ENCODE assay signal across 8 mouse cellular contexts in genomic region chr11:119355443-119356385, GRCm38 (mm10). TPM values are rescaled to one million over a fixed set of nuclear protein-coding genes. Genes with fewer than 3 reads are reported as not detected.
DNase-seq lines count a peak whose midpoint lies in the region; ATAC-seq and TF ChIP-seq lines count a peak whose summit lies in the region.

Gene Sgsh, minus strand, starts transcription at chr11:119355536.
Gene Slc26a11, plus strand, starts transcription at chr11:119355557.

- WGBS in hindbrain, postnatal 0 days, result 1% methylated on average over 39 of the region's 40 CpGs
- WGBS in macrophage (ENCODE audit: missing documents), result 4% methylated on average over 29 of the region's 40 CpGs

- H3K4me2 ChIP-seq in hindbrain, postnatal 0 days (ENCODE audit: low read depth, low read length), result peak within 1 kb of the TSS; percentile 98

- DNase-seq in adipocyte (ENCODE audit: low spot score), result peak; percentile 84
- peak; percentile 75 to 84 for DNase-seq in gastrocnemius, adult 8-10 months (ENCODE audit: low spot score in 2 of 2)
- DNase-seq in hindbrain, postnatal 0 days (ENCODE audit: low spot score), result peak; percentile 84
- DNase-seq in left cerebral cortex, adult 18-20 months (ENCODE audit: low spot score in 2 of 2), result peak; percentile 80 to 81
- DNase-seq in retina, postnatal 7 days (ENCODE audit: low read depth, low spot score), result peak; percentile 43
- peak; percentile 78 for DNase-seq in urinary bladder, adult 2 months (ENCODE audit: low spot score)

- H3K79me2 ChIP-seq in macrophage (ENCODE audit: inconsistent target), result peaks cover 73% of the 10 kb centered on the region; the same call in 1 of the 2 replicates

- peak within 1 kb of the TSS; percentile 38 for H3K27ac ChIP-seq in cortical plate, adult 2 months (ENCODE audit: insufficient read depth, low read length)
- peak within 1 kb of the TSS; percentile 68; the same call in 1 of the 2 replicates for H3K27ac ChIP-seq in hindbrain, postnatal 0 days
- H3K27ac ChIP-seq in macrophage, result peak within 1 kb of the TSS; percentile 95

- H3K9ac ChIP-seq in hindbrain, postnatal 0 days (replicated peaks; ENCODE audit: low read length), result peak within 1 kb of the TSS; percentile 65

- TF ChIP-seq POLR2A in cortical plate, adult 2 months (IDR thresholded peaks at IDR 0.05; ENCODE audit: extremely low read depth, insufficient read depth, low read length), result peak; percentile 50

- H3K4me1 ChIP-seq in cortical plate, adult 2 months (ENCODE audit: control insufficient read depth, insufficient read depth, low read length), result peaks cover 2% of the 10 kb centered on the region; the same call in 1 of the 2 replicates
- H3K4me1 ChIP-seq in hindbrain, postnatal 0 days (ENCODE audit: insufficient read depth, low read length), result peaks cover 13% of the 10 kb centered on the region

- no peaks in the 10 kb centered on the region for H3K36me3 ChIP-seq in hindbrain, postnatal 0 days (ENCODE audit: insufficient read depth, low read length)
- H3K36me3 ChIP-seq in macrophage (ENCODE audit: inconsistent target), result peaks cover 36% of the 10 kb centered on the region

- no peak for TF ChIP-seq CTCF in cortical plate, adult 2 months (IDR thresholded peaks at IDR 0.05; ENCODE audit: extremely low read depth, insufficient read depth, low read length)
- no peak for TF ChIP-seq CTCF in hindbrain, postnatal 0 days (IDR thresholded peaks at IDR 0.05; ENCODE audit: low read depth)

- H3K4me3 ChIP-seq in cortical plate, adult 2 months (ENCODE audit: insufficient read depth, low read length), result peak within 1 kb of the TSS; percentile 95
- H3K4me3 ChIP-seq in hindbrain, postnatal 0 days (ENCODE audit: low read length), result peak within 1 kb of the TSS; percentile 63
- peak within 1 kb of the TSS; percentile 78 for H3K4me3 ChIP-seq in macrophage (ENCODE audit: inconsistent target)

- ATAC-seq in hindbrain, postnatal 0 days, result peak; percentile 94

- no peaks in the 10 kb centered on the region for H3K9me3 ChIP-seq in hindbrain, postnatal 0 days (ENCODE audit: low read length)

- no peaks in the 10 kb centered on the region for H3K27me3 ChIP-seq in hindbrain, postnatal 0 days (ENCODE audit: insufficient read depth, low read length)

RNA-seq across cellular contexts. Expression of gene Sgsh, which starts in this region (rescaled TPM):
- polyA plus RNA-seq in cortical plate, adult 2 months (2012; rRNA removed), result 6.1 and 6.3 TPM in 2 replicates
- total RNA-seq in gastrocnemius, adult 8-10 months (2022), result 1 to 10 TPM; 2.3 to 3.8 (median 2.7) TPM
- total RNA-seq in hindbrain, postnatal 0 days (2014; rRNA removed), result 4.8 and 8.5 TPM in 2 replicates
- polyA plus RNA-seq in hindbrain, postnatal 0 days (2015; fragmentation: Nextera tagmentation; extraction: Ambion mirVana), result 5.0 and 6.2 TPM in 2 replicates
- 1 to 10 TPM; 3.9 to 4.1 TPM for total RNA-seq in left cerebral cortex, adult 18-20 months (2021)
- total RNA-seq in macrophage (2018; cell fraction: chromatin; rRNA removed), result 10 to 100 TPM in 16 of 26 experiments, 1 to 10 TPM in 10; 1.5 to 56.9 (median 13.5) TPM
- 10 to 100 TPM; 22.7 to 73.8 (median 37.7) TPM for total RNA-seq in macrophage (2018; cell fraction: cytosol; rRNA removed)
- total RNA-seq in macrophage (2018; cell fraction: nucleus; rRNA removed), result 10 to 100 TPM in 25 of 26 experiments, 1 to 10 TPM in 1; 8.5 to 92.5 (median 49.4) TPM
- 29.1 to 46.3 TPM (median 41.6 TPM) in 3 replicates for polyA plus RNA-seq in macrophage (2018)
- 8.2 and 11.6 TPM in 2 replicates for polyA plus RNA-seq in urinary bladder, adult 2 months (2012; rRNA removed)

RNA-seq across cellular contexts. Expression of gene Slc26a11, which starts in this region (rescaled TPM):
- polyA plus RNA-seq in cortical plate, adult 2 months (2012; rRNA removed), result 7.2 and 9.6 TPM in 2 replicates
- 1 to 10 TPM; 2.5 to 4.2 (median 3.0) TPM for total RNA-seq in gastrocnemius, adult 8-10 months (2022)
- 6.7 and 9.6 TPM in 2 replicates for total RNA-seq in hindbrain, postnatal 0 days (2014; rRNA removed)
- polyA plus RNA-seq in hindbrain, postnatal 0 days (2015; fragmentation: Nextera tagmentation; extraction: Ambion mirVana), result 5.4 and 5.7 TPM in 2 replicates
- 1 to 10 TPM; 3.4 to 4.0 TPM for total RNA-seq in left cerebral cortex, adult 18-20 months (2021)
- total RNA-seq in macrophage (2018; cell fraction: chromatin; rRNA removed), result 100 to 1,000 TPM in 9 of 26 experiments, 10 to 100 TPM in 17; 15.5 to 377 (median 67.8) TPM
- total RNA-seq in macrophage (2018; cell fraction: cytosol; rRNA removed), result 10 to 100 TPM in 25 of 26 experiments, 1 to 10 TPM in 1; 9.5 to 65.6 (median 19.1) TPM
- total RNA-seq in macrophage (2018; cell fraction: nucleus; rRNA removed), result 100 to 1,000 TPM in 9 of 26 experiments, 10 to 100 TPM in 17; 14.8 to 287 (median 44.4) TPM
- 18.1 to 63.0 TPM (median 27.9 TPM) in 3 replicates for polyA plus RNA-seq in macrophage (2018)
- polyA plus RNA-seq in urinary bladder, adult 2 months (2012; rRNA removed), result 10.0 and 11.7 TPM in 2 replicates

Comparison
In these comparisons a context has a peak if more than half of its experiments do, and no peak if none do; other contexts are left out.
1. Peak in every context shown above with its lines: DNase-seq, ATAC-seq, H3K4me3 ChIP-seq and H3K27ac ChIP-seq.
2. H3K27ac ChIP-seq: peak in every context shown above with its lines; median percentile 95 in macrophage; 68 in hindbrain, postnatal 0 days; 38 in cortical plate, adult 2 months.